Mouse (Mus musculus): ENCODE results near the gene Gpr137c. TPM values are rescaled to one million over a fixed set of nuclear protein-coding genes. Genes with fewer than 3 reads are reported as not detected.

Gpr137c gene
- total RNA-seq (2015) (3.1 and 3.9 TPM in 2 replicates), total RNA-seq (2017) (2.1 and 3.4 TPM in 2 replicates)

GRCm38 (mm10) chr14:45219281-45220089, at the start of gene Gpr137c:
Gpr137c (plus strand) TSS chr14:45219717.
- ATAC-seq (ENCODE audit: poor library complexity, severe bottlenecking): peak; percentile 92

- ATAC-seq (ENCODE audit: poor library complexity, severe bottlenecking): no peak
Measured at GRCm38 (mm10) chr14:45172260-45172659, 47.3 kb upstream of the Gpr137c start.

GRCm38 (mm10) chr14:45175012-45175740, 44.3 kb upstream of the Gpr137c start:
- ATAC-seq (ENCODE audit: poor library complexity, severe bottlenecking): no peak

- peak; percentile 25; the same call in 1 of the 2 replicates for ATAC-seq (ENCODE audit: poor library complexity, severe bottlenecking)
Measured at GRCm38 (mm10) chr14:45179186-45179585, 40.3 kb upstream of the Gpr137c start.

DNA sequence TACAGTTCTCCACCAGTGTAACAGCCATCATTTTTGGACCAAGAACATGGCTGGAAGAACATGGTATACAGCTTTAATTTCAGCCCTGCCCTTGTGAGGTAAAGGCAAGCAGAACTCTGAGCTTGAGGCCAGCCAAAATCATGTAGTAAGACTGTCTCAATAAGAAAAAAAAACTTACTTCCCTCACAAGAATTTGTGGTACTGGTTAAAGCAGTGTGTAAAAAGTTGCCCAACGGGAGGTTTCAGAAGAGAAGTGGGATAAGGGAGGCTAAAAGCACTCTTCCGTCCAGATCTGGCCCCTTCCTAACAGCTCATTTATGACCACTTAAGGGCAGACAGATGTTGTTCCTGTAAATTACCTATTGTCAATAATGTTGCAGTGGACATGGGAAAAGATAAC, 39.9 kb upstream of the Gpr137c start:
- ATAC-seq (ENCODE audit: poor library complexity, severe bottlenecking): peak; percentile 83

DNA sequence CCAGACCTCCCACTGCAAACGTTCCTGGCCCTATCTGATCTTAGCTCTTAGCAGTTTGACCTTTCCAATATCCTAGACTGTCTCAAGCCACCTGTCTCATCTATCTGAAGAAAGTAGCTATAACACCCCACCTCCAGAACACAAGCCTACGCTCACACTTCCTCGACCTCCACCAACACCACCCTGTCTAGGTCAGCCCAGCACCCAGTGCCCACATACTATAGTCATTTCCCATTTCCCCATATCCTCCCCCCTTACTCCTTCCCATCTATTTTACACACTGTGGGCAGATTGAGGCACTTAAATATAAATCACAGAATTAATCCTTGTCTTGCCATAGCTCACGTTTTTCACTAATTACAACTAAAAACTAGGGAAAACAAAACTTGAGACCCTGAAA, 37.9 kb upstream of the Gpr137c start:
- peak; percentile 48 for ATAC-seq (ENCODE audit: poor library complexity, severe bottlenecking)

DNA sequence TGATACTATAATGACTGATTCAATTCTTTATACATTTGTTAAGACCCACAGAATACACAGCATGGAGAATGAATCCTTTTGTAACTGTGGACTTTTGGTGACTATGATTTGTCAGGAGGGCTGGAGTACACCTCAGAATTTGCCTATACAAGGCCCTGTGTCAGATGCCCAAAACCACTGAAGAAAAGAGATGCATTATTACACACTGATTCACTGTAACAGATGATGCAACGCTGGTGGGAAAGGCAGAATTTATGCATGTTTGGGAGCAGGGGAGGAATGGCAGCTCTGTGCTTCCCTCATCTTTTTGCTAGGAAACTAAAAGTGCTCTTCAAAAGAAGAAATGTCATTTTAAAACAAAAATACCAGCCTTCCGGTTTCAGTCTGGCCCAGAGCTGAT, 28.5 kb upstream of the Gpr137c start:
- no peak for ATAC-seq (ENCODE audit: poor library complexity, severe bottlenecking)

GRCm38 (mm10) chr14:45200607-45201006, 18.9 kb upstream of the Gpr137c start:
- ATAC-seq (ENCODE audit: poor library complexity, severe bottlenecking): peak; percentile 49; the same call in 1 of the 2 replicates

DNA sequence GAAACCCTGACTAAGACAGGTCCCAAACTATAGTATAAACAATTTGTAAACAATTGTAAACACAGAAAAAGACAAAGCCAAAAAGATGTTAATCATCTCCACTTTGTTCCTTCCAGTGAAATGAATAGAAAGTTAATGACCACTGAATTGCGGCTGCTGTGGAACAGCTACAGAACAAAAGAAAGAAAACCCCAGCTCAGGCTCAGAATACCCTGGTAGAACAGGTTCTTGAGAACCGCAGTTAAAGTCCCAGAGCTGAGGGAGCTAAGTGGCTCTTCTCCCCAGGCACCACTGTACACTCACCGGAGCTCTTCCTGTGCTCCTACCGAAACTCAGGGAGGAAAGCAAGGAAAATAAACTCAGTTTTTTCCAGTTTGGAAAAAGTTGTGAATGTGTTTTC, 8.8 kb upstream of the Gpr137c start:
- ATAC-seq (ENCODE audit: poor library complexity, severe bottlenecking): no peak

DNA sequence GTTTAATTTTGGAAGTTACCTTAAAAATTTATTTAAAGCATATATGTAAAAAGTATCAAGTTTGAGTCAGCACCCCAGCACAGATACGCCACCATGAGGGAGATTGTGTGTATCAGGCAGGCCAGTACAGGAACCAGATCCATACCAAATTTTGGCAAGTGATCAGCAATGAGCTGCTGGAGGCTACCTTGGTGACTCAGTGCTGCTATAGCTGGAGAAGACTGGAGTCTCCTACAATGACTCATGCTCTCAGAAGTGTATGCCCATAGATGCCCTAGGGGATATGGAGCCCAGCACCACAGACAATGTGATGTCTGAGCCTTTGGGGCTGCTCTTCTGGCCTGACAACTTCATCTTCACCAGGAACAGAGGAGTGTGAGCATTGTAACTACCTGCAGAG, 8.1 kb upstream of the Gpr137c start:
- ATAC-seq (ENCODE audit: poor library complexity, severe bottlenecking): no peak

GRCm38 (mm10) chr14:45216711-45217340, 2.7 kb upstream of the Gpr137c start:
- ATAC-seq (ENCODE audit: poor library complexity, severe bottlenecking): no peak

- no peak for ATAC-seq (ENCODE audit: poor library complexity, severe bottlenecking)
Measured at GRCm38 (mm10) chr14:45217693-45218092, 1.8 kb upstream of the Gpr137c start.

DNA sequence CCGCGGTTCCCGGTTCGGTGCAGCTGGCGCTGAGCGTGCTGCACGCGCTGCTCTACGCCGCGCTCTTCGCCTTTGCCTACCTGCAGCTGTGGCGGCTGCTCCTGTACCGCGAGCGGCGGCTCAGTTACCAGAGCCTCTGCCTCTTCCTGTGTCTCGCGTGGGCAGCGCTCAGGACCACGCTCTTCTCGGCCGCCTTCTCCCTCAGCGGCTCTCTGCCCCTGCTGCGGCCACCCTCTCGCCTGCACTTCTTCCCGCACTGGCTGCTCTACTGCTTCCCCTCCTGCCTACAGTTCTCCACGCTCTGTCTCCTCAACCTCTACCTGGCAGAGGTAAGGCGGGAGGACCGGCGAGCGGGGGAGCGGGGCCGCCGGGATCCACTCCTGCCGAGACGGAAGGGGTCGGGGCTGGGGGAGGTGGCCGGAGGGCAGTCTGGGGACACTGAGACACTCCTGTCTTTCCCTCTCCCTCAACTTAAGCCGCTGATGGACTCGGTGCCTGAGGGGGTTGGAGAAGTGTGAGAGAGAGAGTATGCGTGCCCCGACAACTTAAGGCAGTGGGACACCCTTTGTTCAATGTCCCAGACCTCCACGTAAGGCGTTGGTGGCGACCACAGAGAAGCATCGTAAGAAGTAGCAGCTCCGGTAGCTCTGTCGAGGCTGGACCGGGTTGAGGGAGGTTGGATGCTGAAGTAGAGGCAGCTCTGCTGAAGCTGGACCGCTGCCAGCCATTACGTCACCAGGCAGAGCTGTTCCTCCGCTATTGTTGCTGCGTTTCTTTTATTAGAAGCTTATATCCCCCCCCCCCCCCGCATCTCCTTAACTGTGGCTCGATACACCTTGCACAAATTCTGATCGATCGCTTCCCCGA, 806 bp downstream of the Gpr137c start, which contains the start of gene Txndc16:
Txndc16 (minus strand) TSS at position 239 of the 867 bp plus-strand sequence.
- ATAC-seq (ENCODE audit: poor library complexity, severe bottlenecking): peak; percentile 15

DNA sequence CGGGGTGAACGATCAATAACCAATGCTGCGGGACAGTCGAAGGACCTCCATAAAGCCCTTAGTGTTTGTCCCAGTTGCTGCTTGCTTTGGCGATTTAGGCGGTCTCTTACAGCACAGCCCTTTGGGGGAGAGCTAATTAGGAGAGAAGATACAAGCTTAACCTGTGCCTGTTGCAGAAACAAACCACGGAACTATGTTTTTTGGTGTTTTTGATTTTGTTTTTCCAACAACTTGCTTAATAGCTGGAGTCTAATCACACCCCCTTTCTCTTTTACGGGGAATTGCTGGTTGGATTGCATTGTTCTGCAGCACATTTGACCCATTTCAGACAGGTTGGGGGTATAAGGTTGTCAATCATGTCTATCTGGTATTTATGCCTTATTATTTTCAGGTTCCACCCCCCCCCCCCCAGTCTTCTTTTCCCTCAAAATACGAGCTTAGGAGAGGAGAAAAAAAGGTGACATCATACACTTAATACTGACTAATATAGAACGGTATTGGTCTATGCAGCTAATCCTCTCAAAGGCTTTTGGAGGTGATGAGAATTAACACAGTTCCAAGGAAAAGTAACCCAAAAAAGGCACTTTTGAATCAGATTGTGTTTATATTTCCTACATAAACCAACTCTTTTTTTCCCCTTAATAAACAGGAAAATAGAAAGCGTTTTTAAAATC, 1.6 kb downstream of the Gpr137c start:
- ATAC-seq (ENCODE audit: poor library complexity, severe bottlenecking): no peak

DNA sequence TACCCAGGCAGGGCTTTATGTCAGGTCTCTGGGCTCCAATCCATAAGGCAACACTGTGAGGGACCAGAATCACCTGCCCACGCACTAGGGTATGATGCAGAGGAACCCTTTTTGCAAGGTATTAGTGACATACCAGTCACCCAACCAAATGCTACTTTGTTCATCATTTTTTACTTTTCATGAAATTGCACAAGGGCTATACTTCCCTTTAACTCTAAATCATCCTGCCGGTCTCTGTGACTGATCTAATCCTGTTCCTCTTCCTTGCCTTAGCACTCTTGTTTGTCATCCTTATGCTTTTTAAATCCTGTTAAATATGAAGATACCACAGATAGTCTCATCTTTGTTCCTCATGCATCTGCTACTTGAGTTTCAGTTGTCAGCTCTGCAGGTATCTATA, 19.5 kb downstream of the Gpr137c start:
- ATAC-seq (ENCODE audit: poor library complexity, severe bottlenecking): peak; percentile 88

- peak; percentile 75 for ATAC-seq (ENCODE audit: poor library complexity, severe bottlenecking)
Measured at GRCm38 (mm10) chr14:45241613-45242012, 22.1 kb downstream of the Gpr137c start.

GRCm38 (mm10) chr14:45251548-45252076, 32.1 kb downstream of the Gpr137c start:
- ATAC-seq (ENCODE audit: poor library complexity, severe bottlenecking): peak; percentile 74

DNA sequence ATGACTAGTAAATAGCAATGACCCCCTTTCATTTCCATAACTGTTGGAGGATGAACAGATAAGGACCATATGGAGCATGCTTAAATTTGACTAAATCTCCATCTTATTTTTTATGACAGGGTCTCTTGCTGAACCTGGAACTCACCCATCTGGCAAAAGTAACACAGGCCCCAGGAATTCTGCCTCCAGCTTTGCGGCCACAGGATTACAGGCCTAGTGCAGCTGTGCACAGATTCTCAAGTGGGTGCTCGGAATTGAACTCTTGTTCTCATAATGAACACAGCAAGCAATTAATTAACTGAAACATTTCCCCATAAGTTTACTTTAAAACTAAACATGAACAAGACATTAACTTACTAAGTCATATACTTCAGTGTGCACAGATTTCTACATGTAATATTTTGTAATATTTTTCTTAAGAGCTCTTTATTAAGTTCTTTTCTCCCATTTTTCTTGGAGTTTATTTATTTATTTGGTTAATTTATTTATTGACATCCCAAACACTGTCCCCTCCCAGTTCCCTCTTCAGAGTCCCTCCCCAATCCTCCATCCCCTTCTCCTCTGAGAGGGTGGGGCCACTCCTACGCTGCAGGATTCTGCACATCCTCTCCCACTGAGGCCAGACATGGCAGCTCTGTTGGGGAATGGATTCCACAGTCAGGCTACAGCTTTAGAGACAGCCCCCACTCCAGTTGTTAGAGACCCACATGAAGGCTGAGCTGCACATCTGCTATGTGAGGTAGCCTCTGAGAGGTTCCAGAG, 44.5 kb downstream of the Gpr137c start:
- no peak for ATAC-seq (ENCODE audit: poor library complexity, severe bottlenecking)

DNA sequence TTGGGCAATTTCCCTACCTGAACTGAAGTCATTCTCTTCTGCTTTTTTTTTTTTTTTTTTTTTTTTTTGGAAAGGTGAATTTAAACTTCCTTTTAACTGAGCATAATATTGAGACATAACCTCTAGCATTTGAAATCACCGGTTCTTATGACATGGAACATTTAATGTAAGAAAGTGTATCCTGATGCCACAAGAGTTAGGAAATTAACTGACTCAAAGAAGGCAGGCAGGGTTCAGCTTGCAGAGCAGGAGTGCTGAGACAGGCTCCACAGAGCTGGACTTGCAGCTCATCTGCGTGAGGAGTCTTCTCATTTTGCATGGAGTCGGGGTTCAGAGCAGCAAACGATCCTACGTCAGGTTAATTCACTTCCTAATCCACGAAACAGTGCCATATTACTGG, 56.3 kb downstream of the Gpr137c start:
- peak; percentile 95 for ATAC-seq (ENCODE audit: poor library complexity, severe bottlenecking)
